Mouse (Mus musculus): ENCODE measurements at regions not wholly inside any gene's neighbourhood (a gene's known extent, or its start where the extent isn't known, plus 50 kb on each side); places are given as distances from the start of the nearest gene placed in this dataset.
"Not testable (repeated sequence)": the region's sequence is repeated elsewhere in the genome, so short reads cannot be mapped to it uniquely, and the experiment has no call there.

- not testable (repeated sequence) for TF ChIP-seq POLR2A (IDR thresholded peaks at IDR 0.05; ENCODE audit: insufficient read length, low read depth); MYOG (IDR thresholded peaks at IDR 0.05; ENCODE audit: control insufficient read depth in 1 of 3, insufficient read depth in 1 of 3, insufficient read length in 2 of 3, low read depth in 2 of 3); SRF (IDR thresholded peaks at IDR 0.05; ENCODE audit: control insufficient read depth, insufficient read length, low read depth); MAX (IDR thresholded peaks at IDR 0.05; ENCODE audit: low read depth); CEBPB (IDR thresholded peaks at IDR 0.05; ENCODE audit: insufficient read depth, poor library complexity, severe bottlenecking); POLR2AphosphoS2 (IDR thresholded peaks at IDR 0.05; ENCODE audit: insufficient read length, low read depth)
These were observed 145.5 kb upstream of the Rab39b start for GRCm38 (mm10) chrX:75723542-75723941.
